Mouse (Mus musculus) liver, adult 2 months (tissue): Measurements from ENCODE around the gene Pde4dip. TPM values are rescaled to one million over a fixed set of nuclear protein-coding genes. Genes with fewer than 3 reads are reported as not detected.

Experiments used
- DNase-seq: peaks from one replicate; pipeline ENCODE4 v3.0.0-alpha.2; 2011; ENCODE audit warnings: low read depth, low spot score; ENCODE audit errors: extremely low read depth
- H3K27ac ChIP-seq: fragments of 200-500 bp; replicated peaks from 2 replicates; pipeline ENCODE4 v1.5.1; 2012; ENCODE audit warnings: low read depth, mild to moderate bottlenecking, control low read depth, inconsistent platforms, low read length; ENCODE audit not compliant: insufficient read depth
- H3K27me3 ChIP-seq: fragments of 200-500 bp; 2 replicates; pipeline ENCODE4 v1.6.1; 2012; ENCODE audit warnings: mild to moderate bottlenecking, moderate library complexity, low read length, inconsistent platforms; ENCODE audit not compliant: control insufficient read depth, insufficient read depth
- H3K36me3 ChIP-seq: fragments of 200-500 bp; 2 replicates; pipeline ENCODE4 v1.6.1; 2012; ENCODE audit warnings: low read length, inconsistent platforms; ENCODE audit not compliant: control insufficient read depth, insufficient read depth
- H3K4me1 ChIP-seq: fragments of 200-500 bp; 2 replicates; pipeline ENCODE4 v1.6.1; 2011; ENCODE audit warnings: low read length; ENCODE audit not compliant: control insufficient read depth, insufficient read depth
- H3K4me3 ChIP-seq: fragments of 200-500 bp; 2 replicates; pipeline ENCODE4 v1.5.1; 2011; ENCODE audit warnings: low read depth, mild to moderate bottlenecking, control low read depth, low read length, moderate library complexity; ENCODE audit not compliant: insufficient read depth
- H3K79me2 ChIP-seq: fragments of 200-500 bp; 2 replicates; pipeline ENCODE4 v1.6.1; 2012; ENCODE audit warnings: inconsistent platforms, mild to moderate bottlenecking, low read length, moderate library complexity; ENCODE audit not compliant: control insufficient read depth, insufficient read depth
- H3K9ac ChIP-seq: fragments of 200-500 bp; 2 replicates; pipeline ENCODE4 v1.6.1; 2012; ENCODE audit warnings: low read depth, mild to moderate bottlenecking, control low read depth, inconsistent platforms, low read length
- CTCF ChIP-seq: fragments of 200-500 bp; IDR thresholded peaks from 2 replicates; pipeline ENCODE4 v1.5.1; 2011; ENCODE audit warnings: low read depth, low read length, control low read depth
- POLR2A ChIP-seq: fragments of 200-500 bp; IDR thresholded peaks from 2 replicates; pipeline ENCODE4 v1.6.1; 2011; ENCODE audit warnings: low read length, control low read depth; ENCODE audit not compliant: insufficient read depth; ENCODE audit errors: extremely low read depth
- WGBS: fragments of 180-500 bp; shearing (Covaris S2); methylation state at CpG from one replicate; pipeline ENCODE4 v1.1.7; 2018; 5-methylcytosine and 5-hydroxymethylcytosine counted together
- polyA plus RNA-seq: library from polyadenylated mRNA; depleted of rRNA; stranded (reverse); fragments of >200 nt; gene quantifications from 2 replicates; pipeline ENCODE4 v1.2.3, GENCODE M21; 2012
- total RNA-seq: library from RNA; depleted of rRNA; stranded (reverse); fragments of >200 nt; gene quantifications from 2 replicates; pipeline ENCODE4 v1.2.3, GENCODE M21; 2014

Gene Pde4dip
- total and polyA plus RNA-seq, 2 experiments, result 24.0 to 50.1 TPM

- H3K36me3 ChIP-seq, result peaks cover 31% of the 10 kb centered on the region
- H3K27ac ChIP-seq, result no peak overlapping the region
- 88% methylated on average over 2 of the region's 2 CpGs for WGBS
- H3K9ac ChIP-seq, result no peak overlapping the region
- no peaks in the 10 kb centered on the region for H3K27me3 ChIP-seq
- TF ChIP-seq POLR2A (no peak), CTCF (no peak)
- peaks cover 14% of the 10 kb centered on the region; the same call in 1 of the 2 replicates for H3K79me2 ChIP-seq
- H3K4me3 ChIP-seq, result no peak overlapping the region
- H3K4me1 ChIP-seq, result no peaks in the 10 kb centered on the region
- no peak for DNase-seq
Measured at GRCm38 (mm10) chr3:97909737-97910136, 21.2 kb upstream of the Pde4dip start.

GRCm38 (mm10) chr3:97901586-97901985 lies 13.1 kb upstream of the Pde4dip start:
- Histone ChIP-seq H3K4me3 (peak overlapping the region; percentile 100), H3K27me3 (no peaks in the 10 kb centered on the region), H3K27ac (peak overlapping the region; percentile 94), H3K36me3 (0 out of 2 replicates have a peak, but pooled peaks cover 2% of the 10 kb centered on the region), H3K9ac (peak overlapping the region; percentile 100), H3K4me1 (peaks cover 12% of the 10 kb centered on the region), H3K79me2 (peaks cover 21% of the 10 kb centered on the region)
- peak; percentile 73 for DNase-seq
- TF ChIP-seq POLR2A, result no peak
- TF ChIP-seq CTCF, result no peak
- 2% methylated on average over 5 of the region's 5 CpGs for WGBS

GRCm38 (mm10) chr3:97900516-97901490 lies 12.3 kb upstream of the Pde4dip start, which contains the start of gene Sec22b:
Gene Sec22b (plus strand): TSS chr3:97901190.
- 0 out of 2 replicates have a peak, but pooled peaks cover 2% of the 10 kb centered on the region for H3K36me3 ChIP-seq
- TF ChIP-seq CTCF (no peak), POLR2A (peak; percentile 86)

GRCm38 (mm10) chr3:97898381-97898780 lies 9.9 kb upstream of the Pde4dip start:
- no peak overlapping the region for H3K9ac ChIP-seq
- H3K79me2 ChIP-seq, result peaks cover 12% of the 10 kb centered on the region
- no peak for TF ChIP-seq POLR2A
- TF ChIP-seq CTCF, result no peak
- no peaks in the 10 kb centered on the region for H3K36me3 ChIP-seq
- H3K27me3 ChIP-seq, result no peaks in the 10 kb centered on the region
- no peak overlapping the region for H3K4me3 ChIP-seq
- 57% methylated on average over 3 of the region's 3 CpGs for WGBS
- no peak for DNase-seq
- peaks cover 7% of the 10 kb centered on the region for H3K4me1 ChIP-seq
- no peak overlapping the region for H3K27ac ChIP-seq

More at GRCm38 (mm10) chr3:97900516-97901490, 12.3 kb upstream of the Pde4dip start, which contains the start of gene Sec22b:
- Histone ChIP-seq H3K4me1 (peaks cover 12% of the 10 kb centered on the region), H3K79me2 (peaks cover 16% of the 10 kb centered on the region), H3K27me3 (no peaks in the 10 kb centered on the region), H3K4me3 (peak within 1 kb of the TSS; percentile 100), H3K9ac (peak within 1 kb of the TSS; percentile 100), H3K27ac (peak within 1 kb of the TSS; percentile 94)
- WGBS, result 4% methylated on average over 41 of the region's 41 CpGs
- peak; percentile 90 for DNase-seq

- Histone ChIP-seq H3K4me1 (no peaks in the 10 kb centered on the region), H3K4me3 (no peak overlapping the region), H3K9ac (no peak overlapping the region), H3K36me3 (no peaks in the 10 kb centered on the region), H3K27me3 (no peaks in the 10 kb centered on the region), H3K27ac (no peak overlapping the region), H3K79me2 (no peaks in the 10 kb centered on the region)
- 54% methylated on average over 6 of the region's 6 CpGs for WGBS
- TF ChIP-seq CTCF, result peak; percentile 89
- no peak for TF ChIP-seq POLR2A
- no peak for DNase-seq
Measured at GRCm38 (mm10) chr3:97894695-97895094, 6.2 kb upstream of the Pde4dip start.

GRCm38 (mm10) chr3:97890205-97890604 lies 1.7 kb upstream of the Pde4dip start:
- Histone ChIP-seq H3K4me1 (no peaks in the 10 kb centered on the region), H3K9ac (no peak overlapping the region), H3K79me2 (no peaks in the 10 kb centered on the region), H3K4me3 (no peak overlapping the region), H3K27me3 (peaks cover 9% of the 10 kb centered on the region), H3K36me3 (no peaks in the 10 kb centered on the region), H3K27ac (no peak overlapping the region)
- WGBS, result 63% methylated on average over 6 of the region's 6 CpGs
- no peak for TF ChIP-seq POLR2A
- TF ChIP-seq CTCF, result no peak
- DNase-seq, result no peak
